Mouse (Mus musculus): ENCODE data around the gene Lamtor4.

DNA sequence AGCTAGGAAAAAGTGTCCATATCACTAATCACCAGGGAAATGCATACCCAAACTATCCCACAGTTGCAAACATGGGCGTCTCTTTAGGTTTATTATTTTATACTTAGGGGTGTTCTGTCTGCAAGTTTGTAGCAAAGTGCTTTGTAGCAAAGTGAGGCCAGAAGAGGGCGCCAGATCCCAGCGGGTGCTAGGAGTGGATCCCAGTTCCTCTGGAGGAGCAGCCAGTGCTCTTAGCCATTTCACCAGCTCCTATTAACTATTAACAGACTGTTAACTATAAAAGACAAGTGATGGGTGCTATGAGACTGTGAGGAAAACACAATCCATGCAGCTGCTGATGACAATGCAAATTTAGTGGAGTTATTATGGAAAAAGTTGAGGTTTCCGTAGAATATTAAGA, 33.2 kb upstream of the Lamtor4 start:
- TF ChIP-seq FLI1 (IDR thresholded peaks at IDR 0.05; ENCODE audit: low read length) (no peak), GATA1 (IDR thresholded peaks at IDR 0.05; ENCODE audit: borderline replicate concordance, low read length) (no peak)

All from megakaryocyte, embryonic 14.5 days (primary cell).